Mouse (Mus musculus) kidney, postnatal 25 days (tissue): Measurements from ENCODE around the gene Plekha5.

ENCODE experiments used
- DNase-seq, 2 experiments: peaks; one replicate each; pipeline ENCODE4 v3.0.0; 2021; ENCODE audit warnings: mixed read lengths in 2 of 2

Gene Plekha5

DNA sequence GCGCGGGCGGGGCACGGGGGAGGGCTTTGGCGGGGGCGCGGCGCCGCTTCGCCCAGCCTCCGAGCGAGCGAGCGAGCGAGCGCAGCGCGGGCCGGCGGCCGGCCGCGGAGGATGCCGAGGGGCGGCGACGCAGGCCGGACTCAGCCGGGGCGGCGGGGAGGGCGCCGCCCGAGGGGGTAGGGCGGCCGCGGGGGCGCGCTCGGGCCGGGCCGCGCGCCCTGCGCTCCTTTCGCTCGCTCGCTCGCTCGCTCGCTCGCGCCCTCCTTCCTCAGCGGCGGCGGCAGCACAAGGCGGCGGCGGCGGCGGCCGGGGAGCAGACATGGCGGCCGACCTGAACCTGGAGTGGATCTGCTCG, at the start of gene Plekha5:
TSS of gene Plekha5 (plus strand) at position 209 of the 355 bp plus-strand sequence.
- peak; percentile 69 to 84 for DNase-seq

DNA sequence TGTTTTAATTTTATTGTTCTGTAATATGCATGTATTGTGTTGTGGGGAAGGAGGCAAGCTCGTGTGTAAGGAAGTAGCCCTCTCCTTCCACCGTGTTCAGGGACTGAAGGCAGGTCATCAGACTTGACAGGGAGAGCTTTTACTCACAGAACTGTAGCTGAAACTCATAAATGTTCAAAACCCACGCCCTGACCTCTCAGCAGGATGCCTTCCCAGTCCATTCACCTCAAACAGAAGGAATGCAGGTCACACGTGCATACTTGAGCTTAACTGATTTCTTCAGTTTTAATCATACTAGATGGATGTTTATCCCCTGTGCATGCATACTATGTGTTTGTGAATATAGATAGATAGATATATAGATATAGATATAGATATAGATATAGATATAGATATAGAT, 48.2 kb upstream of the Plekha5 start:
- no peak for DNase-seq

DNA sequence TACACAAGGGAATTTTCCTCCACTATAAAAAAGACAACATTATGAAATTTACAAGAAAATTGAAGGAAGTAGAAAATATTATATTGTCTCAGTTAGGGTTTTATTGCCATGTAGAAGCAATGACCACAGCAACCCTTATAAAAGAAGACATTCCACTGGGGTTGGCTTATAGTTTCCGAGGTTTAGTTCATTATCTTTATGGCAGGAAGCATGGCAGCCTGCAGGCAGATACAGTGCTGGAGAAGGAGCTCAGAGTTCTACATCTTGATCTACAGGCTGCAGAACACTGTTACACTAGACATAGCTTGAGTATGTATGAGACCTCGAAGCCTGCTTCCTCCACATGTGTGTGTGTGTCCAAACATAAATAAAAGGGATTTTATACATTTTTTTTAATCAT, 43.3 kb upstream of the Plekha5 start:
- no peak for DNase-seq

DNA sequence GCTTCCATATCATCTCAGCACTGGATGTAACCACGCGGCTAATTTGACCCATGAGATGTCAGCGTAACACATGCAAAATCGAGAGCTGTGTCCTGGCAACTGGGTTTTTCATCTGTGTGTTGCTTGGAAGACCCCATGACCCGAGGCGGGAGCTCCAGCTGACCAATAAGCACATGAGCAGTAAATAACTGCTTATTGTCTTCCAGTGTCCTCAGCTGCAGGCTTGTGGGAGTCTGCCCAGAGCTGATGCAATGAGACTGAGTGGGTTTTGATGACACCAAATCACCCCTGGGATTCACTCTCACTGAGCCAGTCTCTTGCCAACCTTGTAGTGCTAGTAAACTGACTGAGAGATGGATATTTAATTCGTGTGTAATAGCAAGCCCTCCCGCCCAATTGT, 42.7 kb upstream of the Plekha5 start:
- no peak for DNase-seq

DNA sequence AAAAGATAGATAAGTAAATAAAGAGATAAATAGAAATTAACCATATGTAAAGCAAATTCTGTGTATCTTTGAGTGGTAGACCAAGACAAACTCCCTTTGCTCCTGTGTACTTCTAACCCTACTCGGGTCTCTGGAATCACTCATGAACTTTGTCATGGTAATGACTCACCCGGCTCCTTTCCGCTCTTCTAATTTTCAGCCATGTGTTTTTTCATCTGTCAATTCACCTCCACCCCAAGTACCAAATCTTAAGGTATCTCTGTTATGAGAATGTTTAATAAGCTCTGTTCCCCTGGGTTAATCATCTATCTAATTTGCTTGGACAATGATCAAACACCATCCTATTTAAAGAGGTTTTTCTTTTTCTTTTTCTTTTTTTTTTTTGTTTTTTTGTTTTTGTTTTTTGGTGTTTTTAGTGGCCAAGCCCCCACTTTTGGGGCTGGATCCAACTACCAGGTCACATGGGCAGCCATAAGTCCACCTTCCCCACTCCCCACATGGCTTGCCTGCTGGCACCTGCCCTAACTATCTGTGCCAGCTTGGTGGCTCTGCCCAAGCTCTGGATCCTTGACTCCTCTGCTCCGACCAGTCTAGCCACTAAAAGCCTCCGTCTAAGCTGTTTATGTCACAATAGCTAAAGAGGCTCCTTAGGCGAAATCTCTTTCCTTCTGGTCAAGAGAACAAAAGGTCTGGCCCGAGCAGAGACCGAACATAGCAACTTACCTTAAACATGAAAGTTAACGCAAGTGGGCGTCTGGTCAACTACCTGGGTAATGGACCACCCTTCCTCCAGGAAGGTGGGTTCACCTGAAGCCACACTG, 40.1 kb upstream of the Plekha5 start:
- peak; percentile 51 to 78 for DNase-seq

DNA sequence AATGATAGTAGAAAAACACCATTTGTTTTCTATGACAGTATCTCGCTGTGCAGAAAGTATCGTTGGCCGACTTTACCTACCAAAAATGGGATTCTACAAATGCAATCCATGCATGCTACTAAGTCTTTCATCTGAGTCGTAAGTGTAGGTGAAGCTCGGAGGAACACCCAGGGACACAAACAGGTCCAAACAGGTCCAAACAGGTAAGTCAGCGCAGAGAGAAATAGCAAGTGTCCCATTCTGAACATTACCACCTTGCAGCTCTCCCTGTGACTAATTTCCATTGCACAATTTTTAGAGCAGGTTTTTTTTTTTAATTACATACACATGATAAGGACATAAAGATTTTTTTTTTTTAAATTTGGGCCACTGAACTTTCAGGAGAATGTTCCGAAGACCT, 27.2 kb upstream of the Plekha5 start:
- no peak for DNase-seq

DNA sequence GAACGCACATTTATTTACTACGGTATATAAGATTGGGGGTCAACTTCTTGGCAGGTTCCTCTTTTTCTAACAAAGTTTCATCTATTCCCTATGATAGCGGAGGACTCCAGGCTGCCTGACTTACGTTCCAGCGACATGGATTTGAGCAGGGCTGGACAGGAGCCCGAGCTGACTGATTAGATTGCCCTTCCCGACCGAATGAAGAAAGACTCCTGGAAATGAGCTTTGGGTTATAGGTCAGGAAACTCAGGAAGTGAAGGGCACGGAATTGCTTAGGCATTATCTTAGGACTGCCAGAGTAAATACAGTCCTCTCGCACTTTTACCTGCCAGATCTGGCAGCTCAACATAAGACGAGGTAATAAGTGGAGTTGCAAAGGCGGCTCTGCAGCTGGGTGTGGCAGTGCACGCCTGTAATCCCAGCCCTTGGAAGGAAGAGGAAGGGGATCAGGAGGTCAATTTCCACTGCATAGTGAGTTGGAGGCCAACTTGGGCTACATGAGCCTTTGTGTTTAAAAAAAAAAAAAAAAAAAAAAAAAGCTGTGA, 21.0 kb upstream of the Plekha5 start:
- no peak for DNase-seq

DNA sequence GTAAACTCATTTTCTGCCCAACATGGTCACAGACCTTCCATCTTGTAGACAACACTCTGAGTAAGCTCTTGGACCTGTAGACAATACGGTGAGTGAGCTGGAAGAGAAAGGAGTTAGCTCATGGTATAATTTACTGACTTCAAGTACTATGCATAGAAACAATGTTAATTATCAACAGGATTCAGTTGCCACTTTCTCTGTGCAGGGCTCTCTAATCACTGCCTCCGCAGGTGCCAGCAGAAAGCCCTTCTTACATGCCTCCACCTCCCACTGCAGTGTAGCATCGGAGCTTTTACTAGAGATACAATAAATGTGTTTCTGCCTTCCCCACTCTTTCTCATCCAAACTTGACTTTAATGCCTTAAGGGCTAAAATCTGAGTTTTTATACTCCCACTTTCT, 11.9 kb upstream of the Plekha5 start:
- no peak for DNase-seq

DNA sequence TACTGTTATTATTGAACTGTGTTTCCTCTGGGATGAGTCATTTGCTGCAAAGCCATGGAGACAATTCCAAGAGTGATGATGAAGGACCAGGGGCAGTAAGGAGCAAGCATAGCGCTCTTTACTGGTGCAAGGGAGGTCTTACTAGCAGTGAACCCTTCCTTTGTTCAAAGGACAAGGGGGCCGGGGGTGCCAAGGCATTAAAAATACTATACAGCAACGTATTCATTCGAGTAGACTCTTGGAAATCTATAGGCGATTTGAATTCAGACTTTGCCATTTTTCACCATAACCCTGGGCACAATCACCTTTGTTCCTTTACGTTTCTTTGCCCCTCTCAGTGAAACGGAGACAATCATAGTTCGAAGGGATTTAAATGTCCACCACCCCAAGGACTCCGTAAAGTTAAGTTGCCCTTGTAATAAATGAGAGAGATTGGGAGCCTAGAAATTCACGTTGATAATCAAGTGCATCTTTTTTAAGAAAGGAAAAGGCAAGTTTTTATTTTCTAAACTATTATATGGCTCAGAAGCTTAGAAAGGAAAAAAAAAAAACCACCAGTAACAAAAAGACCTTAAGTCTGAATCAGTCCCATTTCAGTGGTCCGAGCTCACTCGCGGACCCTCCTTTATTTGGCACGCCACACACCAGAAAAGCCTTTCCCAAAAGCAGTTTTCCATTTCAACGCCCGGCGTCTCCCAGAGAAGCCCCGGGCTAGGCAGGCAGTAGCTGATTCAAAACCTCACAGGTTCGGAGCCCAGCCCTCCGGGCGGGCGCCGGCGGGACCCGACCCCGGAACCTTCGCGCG, 611 bp upstream of the Plekha5 start:
- no peak for DNase-seq

DNA sequence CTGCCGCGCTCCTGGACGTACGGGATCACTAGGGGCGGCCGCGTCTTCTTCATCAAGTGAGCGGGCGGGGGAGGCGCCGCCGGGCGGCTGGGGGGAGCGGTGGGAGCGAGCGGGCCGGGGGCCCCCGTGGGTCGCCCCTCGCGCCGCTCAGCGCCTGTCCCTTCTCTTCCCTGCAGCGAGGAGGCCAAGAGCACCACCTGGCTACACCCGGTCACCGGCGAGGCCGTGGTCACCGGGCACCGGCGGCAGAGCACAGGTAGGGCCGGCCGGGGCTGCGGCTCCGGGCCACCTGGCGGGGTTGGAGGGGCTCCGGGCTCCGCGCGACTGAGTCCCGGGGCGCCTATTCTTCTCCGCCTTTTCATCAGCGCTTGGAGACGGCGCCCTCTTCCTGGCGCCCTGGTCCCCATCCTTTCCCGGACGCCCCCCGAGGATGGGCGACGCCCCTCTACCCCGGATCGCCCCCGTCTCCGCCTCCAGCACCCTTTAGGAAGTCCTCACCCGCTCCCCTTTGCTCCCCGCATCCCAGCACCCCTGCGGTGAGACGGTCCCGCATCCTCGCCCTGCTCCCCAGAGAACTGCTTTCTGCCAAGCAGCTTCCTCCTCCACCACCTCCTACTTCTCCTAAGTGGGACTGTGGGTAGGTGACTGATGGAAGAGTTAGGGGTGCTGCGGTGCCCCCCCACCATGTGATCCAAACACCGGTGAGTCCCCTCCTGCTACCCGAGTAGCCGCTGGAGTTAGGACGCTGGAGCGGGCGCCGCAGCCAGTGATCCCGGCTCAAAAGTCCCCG, 542 bp downstream of the Plekha5 start:
- DNase-seq: peak; percentile 33 to 78

DNA sequence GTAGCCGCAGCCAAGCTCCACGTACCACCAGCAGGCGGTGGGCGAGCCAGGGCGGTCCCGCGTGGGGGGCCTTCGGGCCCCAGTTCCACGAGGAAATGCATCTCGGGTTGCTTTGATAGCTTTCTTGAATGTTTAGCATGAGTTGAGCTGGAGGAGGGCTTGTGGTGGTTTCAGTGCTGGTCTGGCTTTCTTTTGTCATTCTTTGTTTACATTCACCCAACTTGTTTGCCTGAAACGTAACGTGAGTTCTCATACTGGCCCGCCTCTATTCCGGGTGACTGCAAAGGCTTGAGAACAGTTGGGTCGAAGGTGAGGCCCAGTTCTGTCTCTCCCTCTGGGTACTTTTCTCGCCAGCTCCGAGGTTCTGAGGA, 1.1 kb downstream of the Plekha5 start:
- DNase-seq: peak; percentile 41 to 66

DNA sequence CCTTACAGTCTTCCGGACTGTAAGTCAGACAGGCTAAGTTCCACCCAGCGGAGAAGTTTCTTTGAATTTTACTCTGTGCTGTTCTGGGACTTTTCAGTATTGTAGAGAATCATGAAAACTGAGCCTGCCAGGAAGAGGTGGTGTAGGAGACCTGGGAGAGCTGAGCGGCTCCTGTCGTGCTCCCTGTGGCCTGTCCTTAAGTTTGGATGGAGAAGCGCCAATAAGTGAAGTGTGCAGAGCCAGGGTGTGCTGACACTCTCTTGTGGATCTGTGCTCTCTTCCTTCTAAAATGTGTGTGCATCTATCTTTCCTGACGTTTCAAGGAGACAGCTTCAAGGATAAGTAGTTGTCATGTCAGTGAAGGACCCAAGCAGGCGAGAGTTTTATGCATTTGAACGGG, 5.4 kb downstream of the Plekha5 start:
- no peak for DNase-seq

DNA sequence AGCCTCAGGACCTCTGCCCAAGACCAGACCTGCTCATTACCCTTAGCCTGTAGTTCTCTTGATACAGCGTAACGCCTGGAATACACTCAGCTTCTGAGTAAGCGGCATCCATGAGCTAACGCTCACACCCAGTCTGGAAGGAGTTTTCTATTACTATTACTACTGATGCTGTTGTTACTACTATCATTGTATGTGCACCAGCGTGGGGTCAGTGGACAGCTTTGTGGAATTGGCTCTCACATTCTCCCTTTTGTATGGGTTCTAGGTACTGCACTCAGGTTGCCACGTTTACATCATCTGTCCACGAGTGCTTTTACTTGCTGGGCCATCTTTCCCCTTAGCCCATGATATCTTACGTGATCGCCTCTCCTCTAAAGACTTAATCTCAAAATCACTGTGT, 8.5 kb downstream of the Plekha5 start:
- no peak for DNase-seq

DNA sequence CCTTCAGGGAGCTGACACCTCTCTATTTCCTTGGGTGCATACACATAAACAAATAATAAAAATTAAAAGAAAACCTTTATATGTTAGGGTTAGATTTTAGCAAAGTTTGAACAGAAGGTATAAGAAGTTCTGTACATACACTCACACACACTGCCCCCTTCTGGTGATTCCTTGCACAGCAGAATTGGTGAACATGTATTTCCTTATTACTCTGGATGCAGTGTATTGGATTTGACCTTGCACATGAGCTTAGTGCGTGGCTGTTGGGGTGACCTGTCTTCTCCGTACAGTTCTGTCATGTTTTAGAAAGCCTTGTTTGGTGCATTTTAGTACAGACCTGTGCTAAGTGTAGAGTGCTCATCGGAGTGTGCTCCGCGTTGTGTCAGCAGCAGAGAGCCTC, 19.5 kb downstream of the Plekha5 start:
- DNase-seq: peak; percentile 50 to 81

DNA sequence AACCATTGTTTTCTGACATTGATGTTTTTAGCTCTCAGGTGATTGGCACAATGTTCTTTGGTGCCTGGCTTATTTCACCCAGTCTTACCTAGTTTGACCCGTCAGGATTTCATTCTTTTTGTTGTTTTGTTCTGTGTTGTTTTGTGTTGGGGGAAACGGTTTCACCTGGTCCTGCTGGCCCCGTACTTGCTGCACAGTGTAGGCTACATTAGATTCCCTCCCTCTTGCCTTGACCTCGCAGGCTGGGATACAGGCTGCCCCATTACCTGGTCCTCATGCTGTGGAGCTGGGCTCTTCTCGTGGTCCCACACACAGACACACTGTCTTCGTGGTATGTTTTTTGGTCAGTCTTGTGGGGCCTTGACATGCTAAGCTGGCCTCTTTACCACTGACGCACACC, 20.3 kb downstream of the Plekha5 start:
- DNase-seq: no peak

DNA sequence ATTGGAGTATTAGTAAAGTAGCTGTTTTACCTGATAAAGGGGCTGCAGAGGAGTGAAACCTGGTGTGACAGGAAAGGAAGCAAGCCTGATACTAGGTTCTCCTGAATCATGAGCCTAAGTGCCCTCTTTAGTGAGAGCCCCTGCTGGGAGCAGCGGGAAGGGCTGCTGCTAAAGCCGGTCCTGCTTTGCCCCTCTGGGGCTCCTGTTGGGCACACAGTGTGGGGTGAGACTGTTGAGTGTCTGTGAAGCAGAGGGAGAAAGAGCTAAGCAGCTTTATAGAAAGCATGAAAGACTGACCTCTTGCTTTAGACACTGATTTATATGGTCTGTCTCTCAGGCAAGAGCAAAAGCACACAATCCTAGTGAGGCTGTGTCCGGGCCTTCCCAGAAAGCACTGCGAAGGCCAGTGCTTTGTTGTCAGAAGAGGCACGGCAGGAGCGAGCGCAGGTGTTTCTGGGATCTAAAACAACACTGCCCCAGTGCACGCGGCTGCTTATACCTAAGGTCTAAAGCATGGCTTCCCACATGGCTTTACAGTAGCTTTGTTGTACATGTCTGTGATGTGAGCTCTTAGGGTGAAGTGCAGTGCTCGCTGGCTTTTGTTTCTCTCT, 21.1 kb downstream of the Plekha5 start:
- no peak for DNase-seq

DNA sequence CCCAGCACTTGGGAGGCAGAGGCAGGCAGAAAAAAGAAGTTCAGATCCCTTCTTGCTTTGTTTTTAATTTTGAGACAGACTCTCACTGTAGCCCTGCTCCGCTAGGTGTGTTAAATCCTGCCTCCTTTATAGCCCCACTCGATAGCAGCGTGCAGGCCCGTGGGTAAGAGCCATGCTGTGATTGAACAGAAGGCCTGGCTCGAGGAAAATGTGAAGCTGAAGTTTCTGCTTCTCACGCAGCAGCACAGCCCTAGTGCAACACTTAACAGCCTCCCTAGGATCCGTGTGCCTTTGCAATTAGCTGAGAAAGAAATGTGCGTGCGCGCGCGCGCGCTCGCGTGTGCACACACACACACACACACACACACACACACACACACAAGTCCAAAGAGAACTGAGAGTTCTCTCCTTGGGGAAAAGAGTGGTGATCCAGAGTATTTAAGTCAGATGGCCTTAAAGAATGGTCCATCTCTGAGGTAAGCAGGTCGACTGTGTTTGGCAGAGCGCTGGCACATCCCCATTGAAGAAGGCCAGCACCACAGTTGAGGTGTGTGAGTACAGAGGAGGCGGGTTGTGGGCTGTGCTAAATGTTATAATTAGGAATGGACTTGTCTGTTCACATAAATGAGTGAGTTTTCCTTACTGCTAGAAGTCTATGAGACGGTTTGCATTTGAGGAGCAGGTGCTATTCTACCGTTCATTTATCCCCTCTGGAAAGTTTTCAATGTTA, 24.3 kb downstream of the Plekha5 start:
- DNase-seq: no peak

DNA sequence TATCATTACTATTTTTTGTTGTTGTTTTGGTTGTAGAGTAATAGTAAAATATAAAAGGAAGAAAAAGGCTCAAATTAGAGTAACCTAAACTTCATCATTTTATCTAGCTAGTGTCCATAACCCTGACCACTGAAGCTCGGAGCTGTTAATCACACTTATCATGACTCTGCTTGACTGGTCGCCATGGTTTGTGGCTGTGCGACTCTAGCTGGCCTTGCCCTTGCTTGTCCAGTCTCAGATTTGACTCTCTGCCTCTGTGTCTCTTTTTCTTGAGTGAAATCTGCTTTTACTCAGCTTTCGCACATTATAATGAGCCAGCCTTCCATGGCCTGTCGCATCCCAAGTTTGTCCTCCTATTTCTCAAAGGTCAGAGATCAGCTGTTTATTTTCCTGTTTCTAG, 26.8 kb downstream of the Plekha5 start:
- no peak for DNase-seq

DNA sequence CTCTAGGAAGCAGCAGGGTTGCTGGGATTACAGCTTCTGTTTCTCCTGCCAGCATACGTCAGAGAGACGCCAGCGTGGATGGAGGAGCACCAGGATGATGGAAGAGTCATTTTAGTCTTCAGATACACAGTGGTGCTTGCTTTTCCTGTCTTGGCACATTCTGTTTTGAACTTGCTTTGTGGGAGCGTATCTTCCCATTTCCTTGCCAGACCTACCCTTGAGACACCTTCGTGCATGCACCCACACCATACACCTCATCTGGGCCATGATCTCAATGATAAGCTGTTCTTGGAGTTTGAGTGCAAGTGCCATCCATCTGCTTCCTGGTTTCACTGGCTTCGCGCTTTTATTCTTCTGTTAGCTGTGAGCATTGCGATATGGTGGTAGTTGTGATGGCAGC, 28.9 kb downstream of the Plekha5 start:
- no peak for DNase-seq

DNA sequence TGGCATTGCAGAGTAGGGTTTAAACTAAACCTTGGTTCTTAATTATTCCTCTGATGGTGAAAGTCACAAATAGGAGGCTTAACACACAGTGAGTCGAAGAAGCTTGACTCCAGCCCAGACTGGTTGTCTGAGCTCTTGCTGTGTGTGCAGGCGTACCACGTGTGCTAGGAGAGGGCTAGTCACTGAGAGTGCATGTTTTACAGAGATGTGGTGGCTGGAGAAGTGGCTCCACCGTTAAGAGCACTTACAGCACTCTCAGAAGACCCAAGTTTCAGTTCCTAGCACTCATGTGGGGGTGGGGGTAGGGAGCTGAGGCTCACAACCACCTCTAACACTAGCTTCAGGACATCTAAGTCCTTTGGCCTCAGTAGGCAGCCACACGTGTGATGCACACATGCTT, 29.6 kb downstream of the Plekha5 start:
- no peak for DNase-seq

DNA sequence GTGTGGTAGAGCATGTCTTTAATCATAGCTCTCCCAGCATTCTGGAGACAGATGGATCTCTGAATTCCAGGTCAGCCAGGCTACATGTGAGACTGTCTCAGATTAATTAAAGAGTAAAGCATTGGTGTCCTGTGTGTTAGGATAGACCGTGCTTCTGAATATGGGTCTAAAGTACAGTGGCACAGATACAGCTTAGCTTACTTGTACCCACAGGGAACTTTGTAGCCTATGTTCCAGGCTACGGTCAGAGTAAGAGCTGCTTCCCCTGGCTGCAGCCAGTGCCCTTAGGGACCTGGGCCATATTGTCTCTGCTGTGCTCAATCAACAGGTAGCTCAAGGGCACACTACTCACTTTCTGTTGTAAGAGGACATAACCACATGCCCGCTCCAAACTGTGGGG, 30.5 kb downstream of the Plekha5 start:
- DNase-seq: no peak

DNA sequence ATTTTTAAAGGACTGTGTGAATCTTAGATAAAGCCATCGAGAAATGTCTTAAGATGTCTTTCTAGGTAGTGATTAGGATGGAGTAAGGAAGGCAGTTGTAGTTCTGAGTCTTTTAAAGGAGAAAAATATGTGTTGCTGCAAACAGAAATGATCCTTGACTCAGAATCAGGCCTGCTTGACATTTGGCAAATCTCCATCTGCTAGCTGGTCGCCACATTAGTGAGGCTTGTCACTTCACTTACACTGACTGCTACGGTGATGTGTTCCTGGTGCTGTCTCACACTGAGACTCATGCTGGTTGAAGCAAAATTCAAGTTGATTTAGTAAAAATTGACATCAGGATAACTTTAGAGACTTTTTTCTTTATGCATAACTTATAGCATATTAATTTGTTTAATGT, 32.0 kb downstream of the Plekha5 start:
- DNase-seq: no peak
